Mouse (Mus musculus) naive thymus-derived CD4-positive, alpha-beta T cell, adult 2 months (primary cell): Measurements from ENCODE around the gene Cdsn.

Experiments used
- DNase-seq: peaks from one replicate; pipeline ENCODE4 v3.0.0-alpha.2; 2011; ENCODE audit warnings: low read depth

The Cdsn gene

DNA sequence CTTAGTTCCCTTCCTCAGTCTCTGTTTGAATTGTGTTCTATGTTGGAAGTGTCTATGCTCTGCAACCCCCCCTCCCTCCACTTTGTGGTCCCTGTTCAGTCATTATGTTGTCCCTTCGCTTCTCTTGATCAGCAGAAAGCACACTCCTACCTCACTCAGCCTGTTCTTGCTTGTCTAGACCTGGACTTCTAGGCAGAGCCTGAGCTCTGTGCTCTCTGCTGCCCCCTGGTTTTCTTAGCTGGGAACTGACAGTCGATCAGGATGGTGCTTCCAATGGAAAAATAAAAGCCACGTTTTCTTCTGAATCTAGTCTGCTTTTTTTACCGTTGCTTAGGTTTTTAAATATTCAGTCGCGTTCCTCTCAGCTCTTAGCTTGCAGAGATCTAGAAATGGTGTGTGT lies 17.6 kb upstream of the Cdsn start:
- peak; percentile 85 for DNase-seq

- no peak for DNase-seq
Measured at GRCm38 (mm10) chr17:35537421-35537820, 14.5 kb upstream of the Cdsn start.

DNA sequence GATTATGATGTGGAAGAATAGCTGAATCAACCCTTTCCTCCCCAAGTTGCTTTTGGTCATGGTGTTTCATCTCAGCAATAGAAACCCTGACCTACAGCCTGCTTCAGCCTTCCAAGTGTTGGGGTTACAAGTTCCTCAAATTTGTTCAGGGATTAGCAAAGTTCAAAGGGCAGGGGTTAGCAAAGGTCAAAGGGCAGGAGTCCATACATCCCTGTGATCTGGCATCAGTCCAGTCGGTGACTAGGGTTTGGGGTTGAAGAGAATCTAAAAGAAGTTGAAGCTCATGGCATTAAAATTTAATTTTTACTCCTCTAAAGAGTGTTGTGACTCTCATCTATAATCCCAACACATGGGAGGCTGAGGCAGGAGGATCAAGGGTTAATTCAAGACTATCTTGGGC lies 13.5 kb upstream of the Cdsn start:
- DNase-seq, result no peak

GRCm38 (mm10) chr17:35539540-35539939 lies 12.4 kb upstream of the Cdsn start:
- DNase-seq, result no peak

DNA sequence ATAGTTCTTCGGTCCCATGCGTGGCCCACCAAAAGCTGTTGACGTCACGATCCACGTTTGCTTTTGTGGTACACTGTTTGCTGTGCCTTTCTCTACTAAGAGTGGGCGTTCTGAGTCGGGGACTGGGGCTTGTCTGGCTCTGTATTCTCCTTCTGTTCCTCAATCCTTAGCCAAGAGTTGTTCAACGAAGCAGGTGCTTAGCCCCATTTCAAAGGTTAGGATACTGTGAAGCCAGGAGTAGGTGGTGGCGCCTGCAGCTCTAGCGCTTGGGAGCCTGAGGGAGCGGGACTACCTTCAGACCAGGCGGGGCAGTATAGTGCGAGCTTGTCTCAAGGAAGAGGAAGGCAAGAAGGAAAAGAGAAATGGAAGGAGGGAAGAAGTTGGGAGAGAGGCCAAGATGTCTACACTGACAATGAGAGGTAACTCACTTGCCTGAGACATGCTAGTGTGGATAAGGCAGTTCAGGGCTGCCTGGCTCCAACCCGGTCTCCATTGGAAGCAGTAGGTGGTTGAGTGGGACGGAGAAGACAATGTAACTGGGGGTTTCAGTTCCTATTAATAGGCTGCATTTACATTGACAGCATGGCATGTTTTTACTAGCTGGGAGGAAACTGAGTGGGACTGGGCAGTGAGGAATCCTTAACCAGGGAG lies 9.0 kb upstream of the Cdsn start:
- DNase-seq, result no peak

DNA sequence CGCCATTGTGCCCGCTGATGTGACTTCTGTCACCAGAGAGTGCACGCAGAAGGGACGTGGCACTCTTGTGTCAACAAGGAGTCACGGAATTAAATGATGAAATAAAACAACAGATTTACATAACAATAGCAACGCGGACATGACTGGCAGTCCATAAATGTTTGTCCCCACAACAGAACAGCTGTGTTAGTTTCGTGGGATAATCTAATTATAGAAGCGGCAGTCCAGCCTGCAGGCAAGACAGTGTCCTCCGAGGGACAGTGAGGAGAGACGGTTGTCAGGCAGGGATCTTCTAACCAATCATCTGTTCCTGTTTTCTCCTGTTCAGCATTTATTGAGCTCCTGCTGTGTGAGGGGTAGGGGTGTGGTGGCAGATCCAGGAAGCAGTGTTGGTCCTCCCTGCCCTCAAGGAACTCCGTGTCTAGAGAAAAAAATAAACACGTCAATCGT lies 8.5 kb upstream of the Cdsn start:
- DNase-seq, result no peak

GRCm38 (mm10) chr17:35544001-35544400 lies 7.9 kb upstream of the Cdsn start:
- no peak for DNase-seq

GRCm38 (mm10) chr17:35544680-35545079 lies 7.2 kb upstream of the Cdsn start:
- DNase-seq, result peak; percentile 67

GRCm38 (mm10) chr17:35547465-35547864 lies 4.5 kb upstream of the Cdsn start:
- DNase-seq, result no peak

- no peak for DNase-seq
Measured at GRCm38 (mm10) chr17:35548636-35549035, 3.3 kb upstream of the Cdsn start.

DNA sequence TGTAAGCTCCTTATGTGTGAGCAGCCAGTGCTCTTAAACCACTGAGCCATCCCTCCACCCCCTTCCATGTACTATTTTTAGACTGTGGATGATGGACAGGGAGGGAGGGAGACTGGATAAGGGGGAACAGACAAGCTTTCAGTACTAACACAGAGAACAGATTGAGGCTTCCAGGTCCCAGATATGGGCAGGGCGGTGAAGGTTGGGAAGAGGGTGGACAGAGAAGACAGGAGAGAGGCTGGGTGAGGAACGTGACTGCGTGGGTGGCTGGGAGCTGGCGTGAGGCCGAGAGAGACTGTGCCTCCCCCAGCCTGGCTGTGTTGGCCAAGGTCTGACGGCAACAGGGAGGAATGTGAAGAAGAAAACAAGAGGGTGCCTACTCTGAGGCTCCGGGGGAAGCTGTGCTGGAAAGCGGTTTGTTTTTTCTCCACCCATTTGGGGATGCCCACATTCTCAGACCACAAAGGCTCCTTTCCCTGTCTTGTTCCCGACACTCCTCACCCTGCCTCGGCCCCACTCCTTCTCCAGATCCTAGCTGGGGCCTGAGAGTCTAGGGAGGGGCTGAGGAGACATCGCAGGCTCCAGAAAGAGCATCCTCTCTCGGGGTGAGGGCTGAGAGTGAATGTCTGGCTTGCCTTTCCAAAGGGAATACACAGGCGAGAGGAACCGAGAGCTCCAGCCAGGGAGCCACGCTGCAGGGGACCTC lies 2.3 kb upstream of the Cdsn start:
- no peak for DNase-seq

DNA sequence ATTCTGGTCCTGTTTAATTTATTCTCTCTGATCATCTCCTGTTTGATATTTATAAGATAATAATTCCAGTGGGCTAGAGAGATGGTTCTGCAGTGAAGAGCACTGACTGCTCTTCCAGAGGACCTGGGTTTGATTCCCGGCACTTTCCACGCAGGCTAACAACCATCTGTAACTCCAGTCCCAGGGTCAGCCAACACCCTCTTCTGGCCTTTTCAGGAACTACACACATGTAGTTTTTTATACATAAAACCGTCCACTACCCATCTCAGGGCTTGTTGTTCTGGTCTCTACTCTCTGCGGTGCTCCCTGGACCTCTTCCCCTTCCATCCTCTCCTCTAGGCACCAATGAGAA lies 1.8 kb upstream of the Cdsn start:
- no peak for DNase-seq

DNA sequence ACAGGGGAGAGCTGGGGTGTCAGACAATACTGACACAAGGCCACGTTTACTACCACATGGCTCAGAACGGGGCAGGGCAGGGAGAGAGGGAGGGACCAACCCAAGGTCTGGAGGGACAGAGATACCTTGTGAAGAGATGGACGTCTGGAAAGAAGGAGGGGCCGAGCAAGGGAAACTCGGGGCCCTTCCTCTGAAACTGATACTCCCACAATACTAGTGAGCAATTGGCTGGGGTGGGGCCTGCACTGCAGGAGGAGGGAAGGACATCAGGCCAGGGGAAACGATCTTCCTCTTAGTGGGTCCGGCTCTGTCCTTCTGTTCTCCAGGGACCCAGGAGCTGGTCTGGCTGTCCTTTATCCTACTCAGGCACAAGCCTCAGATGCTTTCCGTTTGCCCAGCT lies 1.1 kb upstream of the Cdsn start:
- DNase-seq, result no peak

DNA sequence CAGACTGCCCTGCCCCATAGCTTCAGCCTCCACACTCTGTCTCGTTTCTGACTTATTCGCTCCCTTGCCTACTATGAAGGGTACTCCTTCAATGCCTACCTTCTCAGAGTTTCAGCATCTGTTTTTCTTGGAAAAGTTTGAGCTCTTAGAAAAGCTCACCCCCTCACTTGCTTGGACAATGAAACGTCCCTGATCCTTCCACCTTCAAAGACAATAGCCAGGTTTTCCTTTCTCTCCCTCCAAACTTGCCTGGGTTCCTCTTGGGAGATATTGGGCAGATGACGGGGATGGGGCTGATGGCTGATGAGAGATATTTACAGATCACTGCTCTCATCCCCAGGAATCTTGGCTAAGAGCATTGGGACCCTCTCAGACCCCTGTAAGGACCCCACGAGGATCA lies 2.4 kb downstream of the Cdsn start:
- no peak for DNase-seq

GRCm38 (mm10) chr17:35554761-35555397 lies 3.0 kb downstream of the Cdsn start:
- DNase-seq, result no peak

- DNase-seq, result no peak
Measured at GRCm38 (mm10) chr17:35556186-35556765, 4.3 kb downstream of the Cdsn start.

GRCm38 (mm10) chr17:35556812-35557211 lies 4.9 kb downstream of the Cdsn start:
- peak; percentile 67 for DNase-seq

GRCm38 (mm10) chr17:35557351-35557750 lies 5.4 kb downstream of the Cdsn start:
- DNase-seq, result no peak

- DNase-seq, result no peak
Measured at GRCm38 (mm10) chr17:35558216-35558615, 6.3 kb downstream of the Cdsn start.

GRCm38 (mm10) chr17:35567150-35567549 lies 15.2 kb downstream of the Cdsn start, which contains the start of gene 2300002M23Rik:
2300002M23Rik (plus strand) TSS chr17:35567450.
- DNase-seq, result no peak

DNA sequence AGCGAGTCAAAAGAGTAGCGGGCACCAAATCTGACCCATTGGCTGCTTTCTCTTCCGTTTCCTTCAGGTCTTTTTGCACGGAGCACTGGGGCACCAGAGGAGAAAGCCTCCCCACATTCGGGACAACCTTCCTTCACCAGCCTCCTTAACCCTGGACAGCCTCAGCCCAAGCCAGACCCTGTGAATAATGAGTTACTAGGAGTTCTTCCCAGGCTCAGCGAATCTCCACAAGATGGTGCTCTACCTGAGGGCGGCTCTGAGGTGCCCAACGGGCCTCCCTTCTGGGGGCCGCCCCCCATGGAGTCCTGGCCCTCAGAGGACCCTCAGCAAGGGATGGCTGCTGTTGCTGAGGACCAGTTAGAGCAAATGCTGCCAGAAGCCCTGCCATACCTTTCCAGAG lies 15.8 kb downstream of the Cdsn start:
- no peak for DNase-seq

GRCm38 (mm10) chr17:35569091-35569944 lies 17.4 kb downstream of the Cdsn start:
- peak; percentile 33 for DNase-seq
